Mouse (Mus musculus): ENCODE data around the gene Papolb. TPM values are rescaled to one million over a fixed set of nuclear protein-coding genes. Genes with fewer than 3 reads are reported as not detected.
A peak's percentile ranks its signal among the peaks of the same experiment; 100 is the strongest.

Papolb gene
- polyA plus RNA-seq (2012; rRNA removed) (not detected in 2 replicates), polyA plus RNA-seq (2014; fragmentation: Nextera tagmentation; extraction: Ambion mirVana) (not detected in 2 replicates)

GRCm38 (mm10) chr5:142529915-142530314 is at the start of gene Papolb:
Gene Papolb, minus strand, starts transcription at chr5:142530076.
- Histone ChIP-seq H3K4me1 (replicated peaks; ENCODE audit: control insufficient read depth in 2 of 2, insufficient read depth in 2 of 2, low read length in 1 of 2) (no peaks in the 10 kb centered on the region), H3K27ac (no peak within 1 kb of the TSS), H3K9me3 (ENCODE audit: control insufficient read depth, low read length) (no peaks in the 10 kb centered on the region), H3K36me3 (replicated peaks; ENCODE audit: control insufficient read depth, insufficient read depth, low read depth) (no peaks in the 10 kb centered on the region), H3K4me2 (ENCODE audit: low read depth) (no peak within 1 kb of the TSS), H3K27me3 (ENCODE audit: control insufficient read depth, insufficient read depth, low read length) (peaks cover 17% of the 10 kb centered on the region), H3K4me3 (ENCODE audit: insufficient read depth in 1 of 2, low read depth in 2 of 2, low read length in 2 of 2) (no peak within 1 kb of the TSS), H3K9ac (replicated peaks) (no peak within 1 kb of the TSS)
- TF ChIP-seq CTCF (IDR thresholded peaks at IDR 0.05; ENCODE audit: low read depth) (no peak), EP300 (IDR thresholded peaks at IDR 0.05; ENCODE audit: low read depth) (no peak)
- DNase-seq (ENCODE audit: low read depth in 3 of 3, low spot score in 3 of 3) (no peak), ATAC-seq (ENCODE audit: insufficient read depth) (no peak)
- WGBS (ENCODE audit: insufficient replicate concordance) = 41% methylated on average over 41 of the region's 41 CpGs

- H3K4me1 ChIP-seq (replicated peaks; ENCODE audit: control insufficient read depth in 2 of 2, insufficient read depth in 2 of 2, low read length in 1 of 2) = no peaks in the 10 kb centered on the region
- TF ChIP-seq CTCF (IDR thresholded peaks at IDR 0.05; ENCODE audit: low read depth) (peak; percentile 56), EP300 (IDR thresholded peaks at IDR 0.05; ENCODE audit: low read depth) (no peak)
- no peak overlapping the region for H3K27ac ChIP-seq
- no peak overlapping the region for H3K9ac ChIP-seq (replicated peaks)
- ATAC-seq (ENCODE audit: insufficient read depth) = no peak
- DNase-seq (ENCODE audit: low read depth in 3 of 3, low spot score in 3 of 3) = no peak
- WGBS (ENCODE audit: insufficient replicate concordance) = 72% methylated on average over 10 of the region's 10 CpGs
- H3K4me2 ChIP-seq (ENCODE audit: low read depth) = no peak overlapping the region
- no peak overlapping the region for H3K4me3 ChIP-seq (ENCODE audit: insufficient read depth in 1 of 2, low read depth in 2 of 2, low read length in 2 of 2)
- no peaks in the 10 kb centered on the region for H3K36me3 ChIP-seq (replicated peaks; ENCODE audit: control insufficient read depth, insufficient read depth, low read depth)
- H3K27me3 ChIP-seq (ENCODE audit: control insufficient read depth, insufficient read depth, low read length) = no peaks in the 10 kb centered on the region
- H3K9me3 ChIP-seq (ENCODE audit: control insufficient read depth, low read length) = no peaks in the 10 kb centered on the region
Measured at GRCm38 (mm10) chr5:142578192-142578591, 48.3 kb upstream of the Papolb start.

- Histone ChIP-seq H3K4me1 (replicated peaks; ENCODE audit: control insufficient read depth in 2 of 2, insufficient read depth in 2 of 2, low read length in 1 of 2) (no peaks in the 10 kb centered on the region), H3K27me3 (ENCODE audit: control insufficient read depth, insufficient read depth, low read length) (no peaks in the 10 kb centered on the region), H3K4me2 (ENCODE audit: low read depth) (no peak overlapping the region), H3K4me3 (ENCODE audit: insufficient read depth in 1 of 2, low read depth in 2 of 2, low read length in 2 of 2) (no peak overlapping the region), H3K27ac (no peak overlapping the region), H3K9me3 (ENCODE audit: control insufficient read depth, low read length) (no peaks in the 10 kb centered on the region), H3K36me3 (replicated peaks; ENCODE audit: control insufficient read depth, insufficient read depth, low read depth) (no peaks in the 10 kb centered on the region), H3K9ac (replicated peaks) (no peak overlapping the region)
- DNase-seq (ENCODE audit: low read depth in 3 of 3, low spot score in 3 of 3) = no peak
- no peak for ATAC-seq (ENCODE audit: insufficient read depth)
- 62% methylated on average over 7 of the region's 7 CpGs for WGBS (ENCODE audit: insufficient replicate concordance)
- TF ChIP-seq CTCF (IDR thresholded peaks at IDR 0.05; ENCODE audit: low read depth) (no peak), EP300 (IDR thresholded peaks at IDR 0.05; ENCODE audit: low read depth) (no peak)
Measured at GRCm38 (mm10) chr5:142576832-142577231, 47.0 kb upstream of the Papolb start.

- Histone ChIP-seq H3K4me2 (ENCODE audit: low read depth) (no peak overlapping the region), H3K9me3 (ENCODE audit: control insufficient read depth, low read length) (no peaks in the 10 kb centered on the region), H3K27ac (no peak overlapping the region), H3K4me1 (replicated peaks; ENCODE audit: control insufficient read depth in 2 of 2, insufficient read depth in 2 of 2, low read length in 1 of 2) (no peaks in the 10 kb centered on the region), H3K9ac (replicated peaks) (no peak overlapping the region), H3K36me3 (replicated peaks; ENCODE audit: control insufficient read depth, insufficient read depth, low read depth) (no peaks in the 10 kb centered on the region), H3K27me3 (ENCODE audit: control insufficient read depth, insufficient read depth, low read length) (no peaks in the 10 kb centered on the region), H3K4me3 (ENCODE audit: insufficient read depth in 1 of 2, low read depth in 2 of 2, low read length in 2 of 2) (no peak overlapping the region)
- TF ChIP-seq EP300 (IDR thresholded peaks at IDR 0.05; ENCODE audit: low read depth) (no peak), CTCF (IDR thresholded peaks at IDR 0.05; ENCODE audit: low read depth) (no peak)
- WGBS (ENCODE audit: insufficient replicate concordance) = 50% methylated on average over 8 of the region's 8 CpGs
- ATAC-seq (ENCODE audit: insufficient read depth) (no peak), DNase-seq (ENCODE audit: low read depth in 3 of 3, low spot score in 3 of 3) (no peak)
Measured at GRCm38 (mm10) chr5:142574323-142575057, 44.6 kb upstream of the Papolb start.

- Histone ChIP-seq H3K4me3 (ENCODE audit: insufficient read depth in 1 of 2, low read depth in 2 of 2, low read length in 2 of 2) (no peak overlapping the region), H3K27me3 (ENCODE audit: control insufficient read depth, insufficient read depth, low read length) (no peaks in the 10 kb centered on the region), H3K4me2 (ENCODE audit: low read depth) (no peak overlapping the region), H3K9ac (replicated peaks) (no peak overlapping the region), H3K36me3 (replicated peaks; ENCODE audit: control insufficient read depth, insufficient read depth, low read depth) (no peaks in the 10 kb centered on the region; the same call in 1 of the 2 replicates), H3K9me3 (ENCODE audit: control insufficient read depth, low read length) (no peaks in the 10 kb centered on the region; the same call in 1 of the 2 replicates), H3K4me1 (replicated peaks; ENCODE audit: control insufficient read depth in 2 of 2, insufficient read depth in 2 of 2, low read length in 1 of 2) (no peaks in the 10 kb centered on the region), H3K27ac (no peak overlapping the region)
- DNase-seq (ENCODE audit: low read depth in 3 of 3, low spot score in 3 of 3) (no peak), ATAC-seq (ENCODE audit: insufficient read depth) (no peak)
- 42% methylated on average over 1 of the region's 1 CpGs for WGBS (ENCODE audit: insufficient replicate concordance)
- no peak for TF ChIP-seq EP300 (IDR thresholded peaks at IDR 0.05; ENCODE audit: low read depth)
- no peak for TF ChIP-seq CTCF (IDR thresholded peaks at IDR 0.05; ENCODE audit: low read depth)
Measured at GRCm38 (mm10) chr5:142564606-142565005, 34.7 kb upstream of the Papolb start.

Measured in liver, embryonic 14.5 days (tissue).